Mouse (Mus musculus) layer of hippocampus, postnatal 25 days (tissue): ENCODE results near the gene Phrf1. TPM values are rescaled to one million over a fixed set of nuclear protein-coding genes. Genes with fewer than 3 reads are reported as not detected.

Source experiments
- DNase-seq, 2 experiments: peaks; one replicate each; pipeline ENCODE4 v3.0.0; 2022; ENCODE audit warnings: mixed read lengths in 2 of 2, low spot score in 1 of 2; ENCODE audit errors: extremely low spot score in 1 of 2
- total RNA-seq, 2 experiments: library from RNA; stranded (reverse); gene quantifications; 2 replicates each; pipeline ENCODE4 v1.2.3; 2021

Gene Phrf1
- total RNA-seq, 2 experiments from 2014 or later = 67.1 to 71.1 TPM

GRCm38 (mm10) chr7:141210606-141211131, 17.9 kb upstream of the Phrf1 start:
- DNase-seq = no peak

- DNase-seq = no peak
Observed at GRCm38 (mm10) chr7:141213133-141213532, 15.5 kb upstream of the Phrf1 start.

GRCm38 (mm10) chr7:141213605-141214235, 14.9 kb upstream of the Phrf1 start, which contains the start of gene Lmntd2:
TSS of gene Lmntd2 (minus strand) at chr7:141214080.
- DNase-seq = no peak

GRCm38 (mm10) chr7:141214310-141214709, 14.3 kb upstream of the Phrf1 start:
- DNase-seq = no peak

- DNase-seq = peak; percentile 54 to 56
Observed at GRCm38 (mm10) chr7:141215101-141215879, 13.3 kb upstream of the Phrf1 start, which contains the start of gene Rassf7. TSS of gene Rassf7 (plus strand) at chr7:141215860.

GRCm38 (mm10) chr7:141215880-141216733, 12.5 kb upstream of the Phrf1 start:
- DNase-seq = no peak

GRCm38 (mm10) chr7:141216894-141217293, 11.7 kb upstream of the Phrf1 start:
- DNase-seq = no peak

GRCm38 (mm10) chr7:141217343-141218013, 11.1 kb upstream of the Phrf1 start:
- no peak for DNase-seq

- no peak for DNase-seq
Observed at GRCm38 (mm10) chr7:141218141-141218540, 10.4 kb upstream of the Phrf1 start.

GRCm38 (mm10) chr7:141218557-141219133, 9.9 kb upstream of the Phrf1 start:
- DNase-seq = no peak

- DNase-seq = no peak
Observed at GRCm38 (mm10) chr7:141219558-141220099, 9.0 kb upstream of the Phrf1 start.

GRCm38 (mm10) chr7:141220377-141220776, 8.2 kb upstream of the Phrf1 start:
- DNase-seq = no peak

- DNase-seq = peak; percentile 68 to 78
Observed at GRCm38 (mm10) chr7:141221249-141222125, 7.1 kb upstream of the Phrf1 start.

- no peak for DNase-seq
Observed at GRCm38 (mm10) chr7:141222126-141222467, 6.5 kb upstream of the Phrf1 start.

GRCm38 (mm10) chr7:141222696-141223215, 5.8 kb upstream of the Phrf1 start:
- no peak for DNase-seq

GRCm38 (mm10) chr7:141226535-141226934, 2.0 kb upstream of the Phrf1 start:
- DNase-seq = no peak

- DNase-seq = no peak
Observed at GRCm38 (mm10) chr7:141227796-141228195, 788 bp upstream of the Phrf1 start.

- no peak for DNase-seq
Observed at GRCm38 (mm10) chr7:141229702-141230101, 1.1 kb downstream of the Phrf1 start.
